Mouse (Mus musculus) kidney, embryonic 16.5 days (tissue): ENCODE data around the gene Fgfr2. TPM values are rescaled to one million over a fixed set of nuclear protein-coding genes. Genes with fewer than 3 reads are reported as not detected.

ENCODE experiments used
- ATAC-seq: fragments of 200-750 bp; cut with Nextera tagmentation; 2 replicates; pipeline ENCODE4 v1.8.0; 2017; ENCODE audit warnings: moderate TSS enrichment; ENCODE audit not compliant: low FRiP score, low TSS enrichment
- H3K27ac ChIP-seq: fragments of 300-500 bp; sonication (generic); 2 replicates; pipeline ENCODE4 v1.5.1; 2014; ENCODE audit warnings: low read length
- H3K27me3 ChIP-seq: fragments of 300-500 bp; sonication (generic); 2 replicates; pipeline ENCODE4 v1.6.1; 2014; ENCODE audit warnings: low read length, control low read depth, mixed read lengths; ENCODE audit not compliant: insufficient read depth
- H3K36me3 ChIP-seq: fragments of 300-500 bp; sonication (generic); 2 replicates; pipeline ENCODE4 v1.6.1; 2014; ENCODE audit warnings: low read length, control low read depth, mixed read lengths; ENCODE audit not compliant: insufficient read depth
- H3K4me1 ChIP-seq: fragments of 300-500 bp; sonication (generic); 2 replicates; pipeline ENCODE4 v1.6.1; 2014; ENCODE audit warnings: low read length, control low read depth, mixed read lengths; ENCODE audit not compliant: insufficient read depth
- H3K4me2 ChIP-seq: fragments of 300-500 bp; sonication (generic); replicated peaks from 2 replicates; pipeline ENCODE4 v1.6.1; 2014; ENCODE audit warnings: low read depth, low read length
- H3K4me3 ChIP-seq: fragments of 300-500 bp; sonication (generic); 2 replicates; pipeline ENCODE4 v1.5.1; 2014; ENCODE audit warnings: mild to moderate bottlenecking, low read length
- H3K9ac ChIP-seq: fragments of 300-500 bp; sonication (generic); replicated peaks from 2 replicates; pipeline ENCODE4 v1.6.1; 2014; ENCODE audit warnings: low read length
- H3K9me3 ChIP-seq: fragments of 300-500 bp; sonication (generic); 2 replicates; pipeline ENCODE4 v1.6.1; 2016; ENCODE audit warnings: low read length, control low read depth
- WGBS: fragments of 180-500 bp; shearing (Covaris S2); extraction: QIAGEN DNeasy Blood & Tissue Kit; methylation state at CpG from one replicate; pipeline ENCODE4 v1.1.7; 2014; 5-methylcytosine and 5-hydroxymethylcytosine counted together
- polyA plus RNA-seq: library from polyadenylated mRNA; unstranded; fragments of >200 nt; fragmentation: Nextera tagmentation; extraction: Ambion mirVana; gene quantifications from 2 replicates; pipeline ENCODE4 v1.2.1, GENCODE M21; 2015

Gene Fgfr2
- polyA plus RNA-seq, 1 experiment from 2014 or later, result 118 TPM

DNA sequence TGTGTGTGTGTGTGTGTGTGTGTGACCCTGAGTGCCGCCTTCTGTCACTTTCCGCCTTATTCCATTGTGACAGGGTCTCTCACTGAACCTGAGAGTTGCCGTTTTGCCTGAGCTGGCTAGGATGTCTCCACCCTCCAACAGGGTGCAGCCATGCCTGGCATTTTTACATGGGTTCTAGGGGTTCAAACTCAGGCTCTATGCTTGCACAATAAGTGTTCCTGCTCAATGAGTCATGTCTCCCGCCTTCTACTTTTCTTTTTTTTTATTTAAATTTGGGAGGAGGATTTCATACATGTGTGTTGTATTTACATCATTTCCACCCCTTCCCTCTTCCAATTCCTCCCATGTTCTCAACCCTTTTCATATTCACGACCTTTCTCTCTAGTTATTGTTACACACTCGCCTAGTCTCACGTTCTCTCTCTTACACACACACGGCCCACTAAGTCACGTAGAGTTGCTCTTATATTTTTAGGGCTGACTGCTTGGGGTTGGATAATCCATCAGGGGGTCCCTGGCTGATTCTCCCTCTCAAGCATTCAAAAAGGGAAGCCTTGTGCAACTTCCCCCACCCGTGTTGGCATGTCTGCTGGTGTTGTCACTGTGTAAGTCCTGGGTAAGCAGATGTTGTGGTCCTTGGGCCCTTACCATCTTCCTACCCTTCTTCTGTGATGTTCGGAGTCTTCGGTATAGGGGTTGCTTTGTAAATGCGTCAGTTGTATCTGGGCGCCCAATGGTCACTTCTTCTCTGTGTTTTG lies 432.3 kb downstream of the Fgfr2 start:
- WGBS, result 88% methylated on average over 14 of the region's 14 CpGs
- H3K4me3 ChIP-seq, result no peak overlapping the region

DNA sequence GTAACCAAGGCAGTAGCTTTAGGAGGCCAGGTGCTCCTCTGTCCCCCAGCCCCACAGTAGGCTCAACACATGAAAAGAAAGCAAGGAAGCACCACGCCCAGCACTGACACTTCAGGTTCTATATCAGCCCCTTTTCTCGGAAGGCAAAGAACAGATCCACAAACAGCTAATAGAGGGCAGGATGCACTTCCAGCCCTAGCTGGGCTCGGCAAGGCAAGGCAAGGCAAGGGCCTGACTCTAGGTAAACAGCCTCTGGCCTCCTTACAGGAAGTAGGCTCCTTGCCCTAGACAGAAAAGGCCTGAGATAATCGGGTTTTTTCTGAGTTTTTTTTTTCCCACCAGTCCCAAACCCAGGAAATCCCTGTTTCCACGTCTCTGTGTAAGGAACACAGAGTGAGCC lies 433.4 kb downstream of the Fgfr2 start:
- H3K4me1 ChIP-seq, result peaks cover 20% of the 10 kb centered on the region
- 49% methylated on average over 5 of the region's 5 CpGs for WGBS
- no peaks in the 10 kb centered on the region for H3K36me3 ChIP-seq
- no peak overlapping the region for H3K9ac ChIP-seq
- H3K27ac ChIP-seq, result no peak overlapping the region; the same call in 1 of the 2 replicates
- no peaks in the 10 kb centered on the region for H3K27me3 ChIP-seq
- H3K9me3 ChIP-seq, result no peaks in the 10 kb centered on the region
- ATAC-seq, result no peak
- no peak overlapping the region for H3K4me3 ChIP-seq
- H3K4me2 ChIP-seq, result no peak overlapping the region

More for the DNA sequence above, 432.3 kb downstream of the Fgfr2 start:
- Histone ChIP-seq H3K4me1 (peaks cover 20% of the 10 kb centered on the region), H3K4me2 (no peak overlapping the region), H3K27ac (no peak overlapping the region), H3K9me3 (no peaks in the 10 kb centered on the region), H3K27me3 (no peaks in the 10 kb centered on the region), H3K36me3 (no peaks in the 10 kb centered on the region), H3K9ac (no peak overlapping the region)
- ATAC-seq, result no peak

DNA sequence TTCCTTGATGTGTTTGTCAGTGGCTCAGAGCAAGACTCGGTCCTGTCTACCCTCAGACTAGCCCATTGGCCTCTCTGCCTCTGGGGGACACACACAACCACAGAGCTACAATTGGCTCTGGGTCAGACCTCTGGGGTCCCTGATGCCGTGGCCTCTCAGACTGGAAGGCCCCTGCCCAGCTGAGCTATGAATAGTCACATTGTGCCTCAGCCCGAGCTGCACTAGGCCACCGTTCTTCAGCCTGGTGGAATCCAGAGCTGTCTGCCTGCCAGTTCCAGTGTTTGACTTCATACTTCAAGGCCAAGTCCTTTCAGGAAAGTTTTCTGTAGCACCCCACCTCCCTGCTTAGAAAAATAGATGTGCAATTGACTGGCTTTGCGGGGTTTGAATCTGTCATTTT lies 434.4 kb downstream of the Fgfr2 start:
- WGBS, result 61% methylated on average over 5 of the region's 5 CpGs
- Histone ChIP-seq H3K36me3 (no peaks in the 10 kb centered on the region), H3K27ac (peak overlapping the region; percentile 70; the same call in 1 of the 2 replicates), H3K4me1 (peaks cover 20% of the 10 kb centered on the region), H3K4me3 (no peak overlapping the region), H3K4me2 (no peak overlapping the region), H3K27me3 (no peaks in the 10 kb centered on the region), H3K9me3 (no peaks in the 10 kb centered on the region), H3K9ac (no peak overlapping the region)
- ATAC-seq, result no peak

DNA sequence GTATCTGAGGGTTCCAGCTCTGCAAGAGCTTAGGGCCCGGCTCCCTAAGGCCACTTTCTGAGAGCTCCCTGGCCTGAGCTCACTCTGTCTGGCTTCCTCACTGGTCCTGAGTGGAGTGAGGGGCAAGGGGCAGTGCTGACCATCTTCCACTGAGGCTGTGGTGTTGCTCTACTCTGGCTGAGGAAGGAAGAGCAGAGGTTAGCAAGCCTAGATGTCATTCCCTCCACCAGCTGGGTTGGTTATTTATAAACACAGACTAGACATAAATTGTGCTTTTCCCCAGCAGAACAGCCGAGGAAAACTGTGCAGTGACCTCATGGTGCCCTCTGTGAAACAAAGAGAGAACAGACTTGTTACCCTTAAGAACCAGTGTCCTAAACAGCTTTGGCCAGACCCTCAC lies 435.3 kb downstream of the Fgfr2 start:
- Histone ChIP-seq H3K9ac (0 out of 2 replicates have a peak overlapping the region, but pooled peaks have one; percentile 25), H3K27me3 (no peaks in the 10 kb centered on the region), H3K4me3 (no peak overlapping the region), H3K4me2 (no peak overlapping the region), H3K9me3 (no peaks in the 10 kb centered on the region), H3K4me1 (peaks cover 17% of the 10 kb centered on the region), H3K27ac (peak overlapping the region; percentile 70), H3K36me3 (no peaks in the 10 kb centered on the region)
- 35% methylated on average over 2 of the region's 2 CpGs for WGBS
- ATAC-seq, result peak; percentile 72; the same call in 1 of the 2 replicates

DNA sequence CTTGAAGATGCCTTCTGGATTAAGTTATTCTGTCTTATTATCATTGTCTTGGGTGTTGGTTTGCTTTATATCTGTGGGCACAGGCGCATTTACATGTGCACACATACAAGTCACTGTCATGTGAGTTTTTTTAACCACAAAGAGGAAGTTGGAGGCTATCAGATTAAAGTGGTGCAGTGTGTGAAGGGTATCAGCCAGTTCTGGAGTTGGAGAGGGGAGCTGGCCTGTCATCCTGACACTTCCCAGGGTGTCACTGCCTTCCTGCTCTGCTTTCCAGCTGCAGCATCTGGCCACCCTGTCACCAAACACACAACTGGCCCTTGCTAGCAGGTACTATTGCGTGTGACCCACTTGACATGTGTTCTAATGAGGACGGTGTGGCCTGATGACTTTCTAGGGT lies 436.6 kb downstream of the Fgfr2 start:
- Histone ChIP-seq H3K27ac (no peak overlapping the region), H3K36me3 (no peaks in the 10 kb centered on the region), H3K4me3 (no peak overlapping the region), H3K4me2 (no peak overlapping the region), H3K9ac (no peak overlapping the region), H3K4me1 (peaks cover 15% of the 10 kb centered on the region), H3K27me3 (no peaks in the 10 kb centered on the region), H3K9me3 (no peaks in the 10 kb centered on the region)
- no peak for ATAC-seq
- 85% methylated on average over 3 of the region's 3 CpGs for WGBS

DNA sequence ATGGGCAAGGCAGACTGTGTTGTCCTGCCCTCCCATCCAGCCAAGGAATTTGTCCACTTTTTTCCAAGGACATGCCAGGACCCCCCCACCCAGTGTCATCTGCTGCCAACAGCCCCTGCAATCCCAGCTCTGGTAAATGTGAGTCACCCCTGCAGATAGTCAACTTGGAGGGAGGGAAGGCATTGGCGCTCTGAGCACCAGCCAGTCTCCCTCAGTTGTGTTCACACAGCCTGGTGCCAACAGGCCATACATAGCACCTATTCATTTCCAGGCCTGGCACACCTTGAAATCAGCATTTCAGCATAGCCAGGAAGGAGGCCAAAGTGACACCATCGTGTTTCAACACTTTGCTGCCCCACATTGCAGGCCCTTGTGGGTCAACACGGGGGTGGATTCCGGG lies 439.2 kb downstream of the Fgfr2 start:
- no peak for ATAC-seq
- no peak overlapping the region for H3K9ac ChIP-seq
- no peaks in the 10 kb centered on the region for H3K9me3 ChIP-seq
- H3K27ac ChIP-seq, result no peak overlapping the region
- 89% methylated on average over 4 of the region's 4 CpGs for WGBS
- H3K4me3 ChIP-seq, result no peak overlapping the region
- H3K36me3 ChIP-seq, result no peaks in the 10 kb centered on the region
- no peaks in the 10 kb centered on the region for H3K27me3 ChIP-seq
- H3K4me1 ChIP-seq, result peaks cover 15% of the 10 kb centered on the region
- H3K4me2 ChIP-seq, result no peak overlapping the region

DNA sequence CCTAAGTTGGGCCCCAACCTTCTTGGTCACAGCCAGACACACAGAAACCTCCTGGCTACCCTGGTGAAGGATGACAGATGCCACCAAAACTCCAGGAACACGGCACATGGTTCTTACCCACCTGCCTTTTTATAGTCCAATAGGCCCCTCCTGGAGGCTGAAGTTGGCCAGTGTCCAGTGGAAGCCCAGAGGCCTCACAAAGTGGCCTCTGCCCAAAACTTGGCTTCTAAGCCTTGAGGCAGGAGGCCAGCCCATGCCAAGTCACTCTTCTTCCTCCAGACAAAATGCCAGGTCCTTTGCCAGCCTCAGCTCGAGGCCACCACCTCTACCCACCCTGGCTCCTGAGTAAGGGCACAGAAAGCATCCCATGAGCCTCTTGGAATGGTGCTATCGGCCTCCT lies 440.2 kb downstream of the Fgfr2 start:
- ATAC-seq, result no peak
- H3K4me1 ChIP-seq, result peaks cover 6% of the 10 kb centered on the region
- H3K9ac ChIP-seq, result no peak overlapping the region
- no peaks in the 10 kb centered on the region for H3K9me3 ChIP-seq
- H3K27ac ChIP-seq, result no peak overlapping the region
- H3K4me3 ChIP-seq, result no peak overlapping the region
- no peaks in the 10 kb centered on the region for H3K27me3 ChIP-seq
- WGBS, result 76% methylated on average over 3 of the region's 3 CpGs
- H3K4me2 ChIP-seq, result no peak overlapping the region
- no peaks in the 10 kb centered on the region for H3K36me3 ChIP-seq

DNA sequence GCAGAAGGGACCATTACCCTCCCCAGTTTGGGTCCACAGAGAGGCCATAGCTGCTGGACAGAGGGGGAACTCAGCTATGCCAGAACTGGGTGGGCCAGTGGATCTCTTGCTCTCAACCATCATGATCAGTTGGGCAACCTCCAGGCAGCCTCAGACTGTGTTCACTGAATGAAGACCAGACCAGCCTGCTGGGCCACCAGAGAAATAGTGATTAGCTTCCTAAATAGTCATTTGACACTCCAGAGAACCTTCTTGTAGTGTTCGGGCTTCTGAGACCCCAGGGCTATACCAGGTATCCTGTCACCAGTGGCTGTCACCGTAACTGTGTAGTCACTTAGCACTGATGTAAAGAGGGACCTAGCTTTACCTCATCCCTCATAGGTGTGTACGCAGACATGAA lies 440.8 kb downstream of the Fgfr2 start:
- Histone ChIP-seq H3K27ac (no peak overlapping the region), H3K27me3 (no peaks in the 10 kb centered on the region), H3K36me3 (no peaks in the 10 kb centered on the region), H3K4me1 (peaks cover under 1% of the 10 kb centered on the region), H3K9ac (no peak overlapping the region), H3K9me3 (no peaks in the 10 kb centered on the region), H3K4me2 (no peak overlapping the region), H3K4me3 (no peak overlapping the region)
- no peak for ATAC-seq
- 91% methylated on average over 3 of the region's 3 CpGs for WGBS

DNA sequence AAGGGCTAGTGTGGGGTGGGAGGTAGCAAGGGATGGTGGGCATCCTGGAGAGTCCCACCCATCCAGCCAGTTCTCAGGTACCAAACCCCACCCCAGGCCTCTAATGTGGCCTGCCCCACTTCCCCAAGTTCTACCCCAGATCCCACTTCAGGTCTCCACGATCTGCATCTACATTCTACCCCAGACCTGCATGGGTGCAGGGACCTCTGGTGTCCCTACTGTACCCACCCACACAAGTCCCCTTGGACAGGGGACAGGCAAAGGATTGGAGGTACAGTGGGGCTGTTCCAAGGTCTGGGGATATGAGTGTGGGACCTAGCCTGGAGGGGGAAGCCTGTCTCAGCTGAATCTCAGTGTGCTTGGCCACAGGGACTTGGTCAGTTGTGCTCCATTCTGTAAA lies 441.3 kb downstream of the Fgfr2 start:
- no peaks in the 10 kb centered on the region for H3K27me3 ChIP-seq
- H3K27ac ChIP-seq, result no peak overlapping the region
- H3K9ac ChIP-seq, result no peak overlapping the region
- H3K4me2 ChIP-seq, result no peak overlapping the region
- ATAC-seq, result no peak
- H3K4me3 ChIP-seq, result no peak overlapping the region
- no peaks in the 10 kb centered on the region for H3K9me3 ChIP-seq
- H3K4me1 ChIP-seq, result no peaks in the 10 kb centered on the region
- no peaks in the 10 kb centered on the region for H3K36me3 ChIP-seq
- WGBS, result 100% methylated on average over 1 of the region's 1 CpGs

DNA sequence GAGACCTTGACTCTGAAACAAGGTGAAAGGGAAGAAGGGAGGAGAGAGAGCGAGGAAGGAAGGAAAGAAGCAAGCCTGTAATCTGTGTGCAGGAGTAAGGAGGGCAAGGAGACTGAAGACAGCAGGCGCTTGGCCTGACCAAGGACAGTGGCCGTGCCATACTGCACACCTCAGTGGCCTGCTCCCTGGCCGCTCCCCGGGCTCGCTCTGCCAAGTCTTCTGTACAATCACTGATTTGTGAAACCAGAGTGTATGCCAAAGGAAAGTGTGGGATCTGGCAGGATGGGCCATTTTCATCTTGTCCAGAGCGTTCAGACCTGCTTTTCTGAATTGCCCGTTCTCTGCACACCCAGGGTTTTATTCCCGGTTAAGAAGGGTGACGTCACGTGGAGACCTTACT lies 441.9 kb downstream of the Fgfr2 start:
- H3K36me3 ChIP-seq, result no peaks in the 10 kb centered on the region
- no peak overlapping the region for H3K4me2 ChIP-seq
- H3K27ac ChIP-seq, result no peak overlapping the region
- no peaks in the 10 kb centered on the region for H3K9me3 ChIP-seq
- no peaks in the 10 kb centered on the region for H3K4me1 ChIP-seq
- H3K27me3 ChIP-seq, result no peaks in the 10 kb centered on the region
- no peak overlapping the region for H3K4me3 ChIP-seq
- no peak for ATAC-seq
- no peak overlapping the region for H3K9ac ChIP-seq
- WGBS, result 87% methylated on average over 11 of the region's 11 CpGs
